Mouse (Mus musculus) kidney, adult 9 months (tissue): ENCODE results near the gene Nostrin.

Experiments used
- DNase-seq: peaks from one replicate; pipeline ENCODE4 v3.0.0; 2022

The Nostrin gene

DNA sequence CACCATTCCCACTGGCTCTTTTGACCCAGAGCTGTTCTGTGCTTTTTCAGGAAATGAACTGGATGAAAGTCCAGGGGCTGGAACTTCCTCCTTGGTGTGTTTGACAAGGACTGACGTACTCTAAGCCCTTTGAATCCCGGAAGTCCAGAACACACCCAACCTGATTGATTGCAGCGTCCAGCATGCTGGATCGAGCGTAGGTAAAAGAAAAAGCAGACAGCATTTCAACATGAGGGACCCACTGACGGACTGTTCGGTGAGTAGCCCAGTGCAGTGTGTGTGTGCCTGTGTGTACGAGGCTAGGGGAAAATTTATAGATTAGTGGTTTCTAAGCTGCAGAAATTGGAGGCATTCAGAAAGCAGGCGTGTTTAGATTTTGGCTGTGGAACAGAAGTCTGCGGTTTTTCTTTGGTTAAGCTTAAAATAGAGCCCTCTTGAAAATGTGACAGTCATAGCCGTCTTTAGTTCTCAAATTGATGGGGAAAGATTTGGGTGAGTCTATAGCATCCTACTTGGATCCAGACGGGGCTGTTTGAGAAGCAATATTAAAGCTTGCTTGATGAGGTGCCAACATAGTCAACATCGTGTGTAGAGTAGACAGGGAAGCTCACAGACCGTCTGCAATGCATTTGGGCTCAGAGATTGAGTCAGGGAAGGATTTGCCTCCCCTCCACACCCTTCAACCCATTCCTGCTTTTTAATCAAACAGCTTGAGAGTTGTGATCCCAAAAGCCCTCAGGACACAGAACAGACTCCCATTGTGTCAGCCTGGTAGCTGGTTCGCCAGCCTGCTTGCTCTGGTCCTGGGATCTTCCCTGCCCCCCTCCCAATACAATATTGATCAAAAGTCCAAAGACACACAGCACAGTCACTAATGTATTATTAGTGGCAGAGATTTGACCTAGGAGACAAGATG, at the start of gene Nostrin:
Gene Nostrin, plus strand, starts transcription at position 140 of the 916 bp plus-strand sequence.
- DNase-seq, result peak; percentile 69

GRCm38 (mm10) chr2:69086505-69087260, 48.9 kb upstream of the Nostrin start:
- DNase-seq, result no peak

GRCm38 (mm10) chr2:69095836-69096235, 39.8 kb upstream of the Nostrin start:
- DNase-seq, result no peak

DNA sequence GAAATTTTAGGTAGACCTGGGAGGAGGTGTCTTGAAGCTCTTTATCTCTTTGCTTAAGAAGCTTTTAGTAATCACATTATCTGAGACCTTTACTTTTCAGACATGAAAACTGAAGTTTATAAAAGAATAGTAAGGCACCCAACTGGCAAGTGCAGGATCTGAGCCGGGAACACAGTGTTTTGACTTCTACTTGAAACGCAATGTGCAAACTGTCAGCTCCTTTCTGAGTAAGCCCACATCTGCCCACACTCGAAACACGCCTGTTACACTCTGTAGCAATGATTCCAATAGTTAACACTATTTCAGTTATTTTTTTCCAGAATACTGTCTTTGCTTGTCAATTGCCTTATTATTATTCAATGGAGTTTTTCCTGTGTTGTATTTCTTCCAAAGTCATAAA, 38.8 kb upstream of the Nostrin start:
- DNase-seq, result no peak

GRCm38 (mm10) chr2:69097526-69097925, 38.1 kb upstream of the Nostrin start:
- peak; percentile 47 for DNase-seq

DNA sequence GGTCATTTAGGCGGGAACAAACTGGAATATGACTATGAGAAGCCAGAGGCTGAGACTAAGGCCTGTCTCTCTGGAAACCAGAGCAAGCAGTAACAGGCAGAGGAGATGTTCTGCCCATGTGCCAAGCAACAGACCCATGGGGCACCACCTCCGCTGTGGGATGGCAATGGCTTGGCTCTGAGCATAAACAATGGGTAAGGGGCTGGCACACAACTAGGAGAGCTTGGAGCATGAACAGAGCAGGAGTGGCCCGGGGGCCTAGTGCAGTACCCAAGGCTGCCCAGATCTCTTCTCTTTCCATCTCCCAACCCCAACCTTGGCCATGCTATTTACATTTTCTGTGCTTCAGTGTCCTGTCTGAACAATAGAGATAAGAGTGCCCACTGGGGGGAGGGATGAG, 36.9 kb upstream of the Nostrin start:
- DNase-seq, result no peak

- no peak for DNase-seq
These were observed 36.5 kb upstream of the Nostrin start for GRCm38 (mm10) chr2:69099147-69099546.

DNA sequence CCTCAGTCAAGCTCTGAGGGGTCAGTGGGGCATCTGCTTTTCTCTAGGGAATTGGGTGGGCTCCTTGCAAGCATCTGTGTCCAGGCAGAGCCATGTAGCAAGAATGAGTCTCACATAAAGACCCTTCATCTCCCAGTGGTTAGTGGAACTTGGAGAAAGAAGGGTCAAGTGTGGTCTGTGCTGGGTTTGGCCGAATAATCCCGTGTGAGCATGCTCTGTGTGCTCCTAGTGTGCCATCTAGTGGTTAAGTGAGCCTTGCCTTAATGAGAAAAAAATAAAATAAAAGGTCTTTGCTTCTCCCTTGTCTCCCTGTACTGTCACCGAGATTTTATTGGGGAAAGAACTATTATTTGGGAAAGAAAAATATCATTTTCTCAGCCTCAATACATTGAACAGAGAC, 34.9 kb upstream of the Nostrin start:
- peak; percentile 62 for DNase-seq

GRCm38 (mm10) chr2:69103526-69103925, 32.1 kb upstream of the Nostrin start:
- DNase-seq, result no peak

DNA sequence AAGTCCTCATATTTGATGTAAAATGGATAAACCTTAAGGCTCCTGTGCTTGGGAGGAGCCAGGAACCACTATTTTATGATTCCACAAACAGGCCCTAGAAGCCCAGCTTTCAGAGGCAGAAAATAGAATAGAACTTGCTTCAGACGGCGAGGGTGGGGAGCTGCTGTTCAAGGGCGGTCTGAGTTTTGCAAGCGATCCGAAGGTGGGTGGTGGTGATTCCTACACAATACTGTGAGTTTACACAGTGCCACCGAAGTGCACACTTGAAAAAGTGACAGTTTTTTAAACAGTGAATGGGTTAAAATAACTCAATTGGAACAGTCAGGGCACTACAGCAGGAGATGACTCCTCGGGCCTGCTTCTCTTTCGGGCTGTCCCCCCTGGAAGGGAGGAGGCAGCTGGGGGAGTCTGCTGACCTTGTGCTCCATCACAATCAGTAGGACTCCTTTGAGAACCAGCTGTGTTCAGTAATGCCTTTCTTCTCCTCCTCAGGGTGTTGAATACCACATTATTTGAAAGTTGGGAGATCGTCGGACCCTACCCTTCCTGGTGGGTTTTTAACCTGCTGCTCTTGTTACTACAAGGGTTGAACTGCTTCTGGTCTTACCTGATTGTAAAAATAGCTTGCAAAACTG, 31.0 kb upstream of the Nostrin start:
- no peak for DNase-seq

DNA sequence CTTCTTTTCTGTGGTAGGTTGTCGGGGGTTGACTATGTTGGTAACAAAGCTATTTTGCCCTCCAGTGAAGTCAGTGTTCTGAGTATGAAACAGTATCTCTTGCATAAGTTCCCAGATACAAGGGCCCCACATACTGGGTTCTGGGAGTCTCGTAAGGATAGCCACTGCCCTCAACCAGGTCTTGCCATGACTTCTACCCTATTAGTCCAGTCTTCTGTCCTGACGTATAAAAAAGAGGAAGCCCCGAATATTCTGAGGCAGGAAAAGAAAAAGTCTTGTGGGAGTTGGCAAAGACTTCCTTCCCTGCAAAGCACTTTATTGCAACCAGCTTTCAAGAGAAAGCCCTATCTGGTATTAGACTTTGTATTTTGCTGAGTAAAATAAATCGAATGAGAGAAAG, 26.4 kb upstream of the Nostrin start:
- DNase-seq, result no peak

GRCm38 (mm10) chr2:69109710-69110109, 25.9 kb upstream of the Nostrin start:
- no peak for DNase-seq

GRCm38 (mm10) chr2:69112609-69113008, 23.0 kb upstream of the Nostrin start:
- no peak for DNase-seq

GRCm38 (mm10) chr2:69113829-69114547, 21.6 kb upstream of the Nostrin start:
- DNase-seq, result no peak

GRCm38 (mm10) chr2:69115921-69116320, 19.7 kb upstream of the Nostrin start:
- no peak for DNase-seq

GRCm38 (mm10) chr2:69116767-69117166, 18.8 kb upstream of the Nostrin start:
- no peak for DNase-seq

DNA sequence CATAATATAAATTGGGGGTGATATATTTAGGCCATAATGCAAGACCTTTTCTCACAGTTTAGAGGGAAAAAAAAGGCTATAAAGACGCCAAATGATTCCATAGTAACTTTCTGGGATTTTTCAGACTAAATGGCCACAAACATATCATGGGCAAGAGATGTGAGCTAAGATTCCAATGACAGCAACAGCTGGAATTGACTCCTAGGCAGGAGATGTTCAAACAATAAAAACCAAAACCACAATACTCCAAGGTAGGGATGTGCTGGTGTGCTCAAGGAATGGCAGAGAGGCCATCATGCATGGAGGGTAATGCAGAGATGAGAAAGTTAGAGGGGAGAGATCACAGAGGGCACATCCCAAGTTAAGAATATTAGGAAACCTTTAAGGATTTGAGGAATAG, 16.6 kb upstream of the Nostrin start:
- DNase-seq, result no peak

- DNase-seq, result no peak
These were observed 15.9 kb upstream of the Nostrin start for GRCm38 (mm10) chr2:69119718-69120117.

- no peak for DNase-seq
These were observed 13.9 kb upstream of the Nostrin start for GRCm38 (mm10) chr2:69121681-69122080.

- DNase-seq, result no peak
These were observed 10.2 kb upstream of the Nostrin start for GRCm38 (mm10) chr2:69125425-69125824.

DNA sequence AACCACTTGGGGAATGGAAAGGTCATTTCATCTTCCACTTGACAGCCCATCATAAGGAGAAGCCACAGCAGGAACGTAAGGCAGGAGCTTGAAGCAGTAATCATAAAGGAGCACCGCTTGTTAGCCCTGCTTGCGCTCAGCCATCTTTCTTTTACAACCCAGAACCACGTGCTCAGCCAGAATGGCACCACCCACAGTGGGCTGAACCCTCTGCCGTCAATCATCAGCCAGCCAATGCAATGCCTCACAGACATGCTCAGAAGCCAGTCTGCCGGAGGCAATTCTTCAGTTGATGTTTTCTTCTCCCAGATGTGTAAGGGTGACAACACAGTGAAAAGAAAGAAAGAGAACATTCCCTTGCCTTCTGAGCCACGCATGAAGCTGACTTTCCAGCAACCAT, 7.3 kb upstream of the Nostrin start:
- DNase-seq, result no peak

DNA sequence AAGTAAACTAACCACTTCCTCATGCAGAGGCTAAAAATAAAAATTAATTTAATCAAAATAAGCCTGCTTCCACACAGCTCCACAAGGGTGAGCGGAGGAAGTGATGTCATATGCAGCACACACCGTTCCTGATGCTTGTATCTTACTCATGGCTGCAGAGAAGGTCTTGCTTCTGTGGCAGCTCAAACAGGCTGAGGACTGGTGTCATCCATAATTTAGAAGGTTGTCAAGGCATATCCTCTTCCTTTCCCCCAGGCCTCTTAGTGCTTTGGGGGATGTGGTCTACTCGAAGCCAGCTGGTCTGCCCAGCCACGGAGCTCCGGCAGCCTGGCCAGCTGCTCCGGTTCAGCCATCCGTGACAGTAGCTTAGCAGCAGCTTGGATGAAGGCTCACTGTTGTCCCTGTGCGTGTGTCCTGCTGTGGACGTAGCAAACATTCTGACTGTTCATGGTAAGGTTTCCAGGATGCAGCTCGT, 6.6 kb upstream of the Nostrin start:
- peak; percentile 42 for DNase-seq
